Mouse (Mus musculus) gastrocnemius, postnatal 36 days (tissue): ENCODE data around the gene Gm36245. TPM values are rescaled to one million over a fixed set of nuclear protein-coding genes. Genes with fewer than 3 reads are reported as not detected.

Source experiments
- total RNA-seq, 2 experiments: library from RNA; stranded (reverse); gene quantifications; 2 replicates each; pipeline ENCODE4 v1.2.3; 2021

The Gm36245 gene
- total RNA-seq, 2 experiments from 2014 or later = not detected

Other genes with a start within 250 kb of the Gm36245 start
- under 1 TPM; 0.26 to 0.59 TPM for gene Apol7a, start 200.1 kb upstream of the Gm36245 start, total RNA-seq
- gene Apol9a, start 188.1 kb upstream of the Gm36245 start, total RNA-seq = under 1 TPM in 1 of 2 experiments, not detected in 1; 0.22 TPM
- gene Apol7b, start 151.8 kb upstream of the Gm36245 start, total RNA-seq = 1 to 10 TPM; 1.2 to 4.7 TPM
- not detected for gene Apol10a, start 122.2 kb upstream of the Gm36245 start, total RNA-seq
- gene Apol11a, start 91.0 kb upstream of the Gm36245 start, total RNA-seq = not detected
- not detected for gene Apol7c, start 65.9 kb upstream of the Gm36245 start, total RNA-seq
- gene 1700025B11Rik, start 37.4 kb upstream of the Gm36245 start, total RNA-seq = not detected
- gene Apol10b, start 3.1 kb upstream of the Gm36245 start, total RNA-seq = under 1 TPM; 0.17 to 0.61 TPM
- not detected for gene Apol11b, start 44.0 kb downstream of the Gm36245 start, total RNA-seq
- gene Apol7e, start 99.6 kb downstream of the Gm36245 start, total RNA-seq = under 1 TPM in 1 of 2 experiments, not detected in 1; 0.96 TPM
- gene Apol9b, start 129.8 kb downstream of the Gm36245 start, total RNA-seq = not detected
- gene Apol8, start 157.7 kb downstream of the Gm36245 start, total RNA-seq = under 1 TPM in 1 of 2 experiments, not detected in 1; 0.47 TPM
- 10 to 100 TPM; 48.4 to 49.1 TPM for gene Myh9, start 242.9 kb downstream of the Gm36245 start, total RNA-seq